Mouse (Mus musculus) limb, embryonic 14.5 days (tissue): ENCODE measurements around the gene Ctcfl. TPM values are rescaled to one million over a fixed set of nuclear protein-coding genes. Genes with fewer than 3 reads are reported as not detected.

Source experiments
- ATAC-seq: fragments of 200-750 bp; cut with Nextera tagmentation; 2 replicates; pipeline ENCODE4 v1.8.0; 2017; ENCODE audit warnings: low read depth, moderate number of reproducible peaks, moderate TSS enrichment; ENCODE audit not compliant: low FRiP score
- DNase-seq: peaks from one replicate; pipeline ENCODE4 v3.0.0-alpha.2; 2015; ENCODE audit warnings: low spot score
- H3K27ac ChIP-seq: fragments of 300-500 bp; sonication (generic); replicated peaks from 2 replicates; pipeline ENCODE4 v1.5.1; 2014; ENCODE audit warnings: low read depth, mild to moderate bottlenecking, low read length, moderate library complexity, mixed read lengths
- H3K27me3 ChIP-seq: fragments of 300-500 bp; sonication (generic); 2 replicates; pipeline ENCODE4 v1.6.1; 2014; ENCODE audit warnings: low read length, mixed read lengths; ENCODE audit not compliant: control insufficient read depth, insufficient read depth
- H3K36me3 ChIP-seq: fragments of 300-500 bp; sonication (generic); 2 replicates; pipeline ENCODE4 v1.6.1; 2014; ENCODE audit warnings: mild to moderate bottlenecking, low read length, moderate library complexity, mixed read lengths; ENCODE audit not compliant: control insufficient read depth, insufficient read depth
- H3K4me1 ChIP-seq: fragments of 300-500 bp; sonication (generic); 2 replicates; pipeline ENCODE4 v1.6.1; 2014; ENCODE audit warnings: antibody characterized with exemption, low read length, mixed read lengths; ENCODE audit not compliant: control insufficient read depth, insufficient read depth
- H3K4me2 ChIP-seq: fragments of 300-500 bp; sonication (generic); replicated peaks from 2 replicates; pipeline ENCODE4 v1.6.1; 2014; ENCODE audit warnings: low read depth, mild to moderate bottlenecking, low read length, moderate library complexity; ENCODE audit not compliant: severe bottlenecking
- H3K4me3 ChIP-seq: fragments of 300-500 bp; sonication (generic); replicated peaks from 2 replicates; pipeline ENCODE4 v1.5.1; 2014; ENCODE audit warnings: low read length
- H3K9ac ChIP-seq: fragments of 300-500 bp; sonication (generic); 2 replicates; pipeline ENCODE4 v1.6.1; 2014; ENCODE audit warnings: mild to moderate bottlenecking, low read depth, low read length, moderate library complexity; ENCODE audit not compliant: severe bottlenecking
- H3K9me3 ChIP-seq: fragments of 300-500 bp; sonication (generic); 2 replicates; pipeline ENCODE4 v1.6.1; 2016; ENCODE audit warnings: low read length; ENCODE audit not compliant: control insufficient read depth
- POLR2A ChIP-seq: fragments of 200-500 bp; IDR thresholded peaks from 2 replicates; pipeline ENCODE4 v1.8.0; 2012; ENCODE audit warnings: inconsistent platforms, mild to moderate bottlenecking, moderate library complexity, borderline replicate concordance; ENCODE audit not compliant: insufficient read depth, insufficient read length; ENCODE audit errors: extremely low read depth
- WGBS: fragments of 180-500 bp; shearing (Covaris S2); extraction: QIAGEN DNeasy Blood & Tissue Kit; methylation state at CpG from one replicate; pipeline ENCODE4 v1.1.7; 2014; 5-methylcytosine and 5-hydroxymethylcytosine counted together
- polyA plus RNA-seq, 2 experiments: library from polyadenylated mRNA; depleted of rRNA in 1 of 2; stranded (reverse) in 1 of 2; unstranded in 1 of 2; fragments of >200 nt; fragmentation: Nextera tagmentation in 1 of 2; extraction: Ambion mirVana in 1 of 2; gene quantifications; 2 replicates each; pipeline versions ENCODE4 v1.2.1 to v1.2.3; 2012 to 2014

The Ctcfl gene
- polyA plus RNA-seq, 2 experiments: not detected

DNA sequence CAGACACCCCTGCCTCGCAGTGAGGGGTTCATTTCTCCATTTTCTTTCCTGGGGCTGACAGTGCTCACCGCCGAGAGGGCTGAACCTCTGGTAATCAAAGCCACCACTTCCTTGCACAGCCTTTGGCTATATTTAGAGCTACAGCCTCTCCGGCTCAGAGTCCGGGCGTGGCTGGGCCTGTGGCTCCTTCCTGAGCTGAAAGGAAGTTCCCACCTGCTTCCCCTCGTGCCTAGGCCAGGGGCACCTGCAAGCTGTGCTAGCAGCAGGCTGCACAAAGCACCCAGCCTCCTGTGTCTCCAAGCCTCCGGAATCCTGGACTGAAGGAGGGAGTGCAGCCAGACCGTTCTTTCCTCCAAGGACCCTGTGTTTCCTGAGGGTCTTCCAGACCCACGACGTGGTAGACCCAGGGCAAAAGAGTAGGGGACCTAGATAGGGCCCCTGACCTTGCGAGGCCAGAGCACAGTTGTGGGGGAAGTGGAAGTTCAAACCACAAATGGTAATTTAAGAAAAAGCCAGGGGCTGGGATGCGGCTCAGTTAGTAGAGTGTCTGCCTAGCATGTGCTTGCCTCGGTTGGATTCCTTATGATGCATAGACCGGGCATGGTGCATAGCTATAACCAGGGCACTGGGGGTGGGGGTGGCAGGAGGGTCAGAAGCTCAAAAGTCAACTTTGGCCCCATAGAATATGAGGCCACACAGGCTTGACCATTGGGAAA, 72.6 kb downstream of the Ctcfl start:
- H3K27me3 ChIP-seq: no peaks in the 10 kb centered on the region
- H3K9me3 ChIP-seq: no peaks in the 10 kb centered on the region
- ATAC-seq (no peak), DNase-seq (no peak)
- no peaks in the 10 kb centered on the region for H3K36me3 ChIP-seq
- no peak for TF ChIP-seq POLR2A
- H3K4me2 ChIP-seq: no peak overlapping the region
- 0 out of 2 replicates have a peak, but pooled peaks cover 2% of the 10 kb centered on the region for H3K4me1 ChIP-seq
- H3K9ac ChIP-seq: no peak overlapping the region
- no peak overlapping the region for H3K27ac ChIP-seq
- no peak overlapping the region for H3K4me3 ChIP-seq
- 62% methylated on average over 15 of the region's 15 CpGs for WGBS

DNA sequence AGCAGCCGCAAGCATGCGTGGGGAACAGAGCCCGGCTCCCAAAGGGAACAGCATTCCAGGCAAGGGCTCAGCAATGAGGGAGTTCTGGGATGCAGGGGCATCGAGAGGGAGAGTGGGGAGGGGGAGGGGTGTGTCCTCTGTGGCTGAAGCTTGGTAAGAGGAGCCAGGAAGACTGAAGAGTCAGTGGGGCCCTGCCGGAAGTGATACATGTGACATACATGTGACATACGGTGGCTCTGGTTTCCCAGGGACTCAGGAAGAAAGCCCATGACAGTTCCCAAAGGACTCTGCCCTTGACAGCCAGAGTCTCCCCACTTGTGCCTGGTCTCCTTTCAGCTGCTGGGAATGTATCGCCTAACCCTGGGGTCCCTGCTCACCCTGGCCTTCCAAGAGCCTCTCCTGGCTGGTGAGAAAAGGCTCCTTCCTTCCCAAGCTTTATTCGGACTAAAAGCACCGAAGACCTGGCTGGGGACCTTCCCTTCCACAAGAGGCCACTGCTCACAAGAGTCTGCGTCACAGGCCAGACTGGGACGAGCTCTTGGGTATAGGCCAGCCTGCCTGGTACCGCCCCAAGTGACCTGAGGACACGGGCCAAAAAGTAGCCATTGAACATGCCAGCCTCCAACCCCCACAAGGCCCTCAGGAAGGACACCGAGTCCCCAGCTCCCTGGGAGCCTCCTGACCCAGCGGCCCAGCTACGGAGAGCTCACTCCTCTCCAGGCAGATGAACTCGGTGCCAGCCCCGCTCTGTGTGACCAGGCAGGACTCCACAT, 74.9 kb downstream of the Ctcfl start:
- TF ChIP-seq POLR2A: no peak
- H3K36me3 ChIP-seq: no peaks in the 10 kb centered on the region
- no peak overlapping the region for H3K27ac ChIP-seq
- WGBS: 72% methylated on average over 18 of the region's 18 CpGs
- H3K4me3 ChIP-seq: no peak overlapping the region
- ATAC-seq (no peak), DNase-seq (no peak)
- H3K9ac ChIP-seq: no peak overlapping the region
- H3K27me3 ChIP-seq: no peaks in the 10 kb centered on the region
- H3K9me3 ChIP-seq: no peaks in the 10 kb centered on the region
- H3K4me1 ChIP-seq: no peaks in the 10 kb centered on the region
- H3K4me2 ChIP-seq: no peak overlapping the region

Other genes starting within 250 kb of the Ctcfl start
- 41.9 and 52.2 TPM in 2 replicates for gene Bmp7, start 179.2 kb downstream of the Ctcfl start, polyA plus RNA-seq (2012; rRNA removed)
- 28.6 and 33.4 TPM in 2 replicates for gene Bmp7, start 179.2 kb downstream of the Ctcfl start, polyA plus RNA-seq (2014; fragmentation: Nextera tagmentation; extraction: Ambion mirVana)
- 3.2 TPM in 2 replicates for gene Spo11, start 141.8 kb downstream of the Ctcfl start, polyA plus RNA-seq (2012; rRNA removed)
- 2.2 and 2.5 TPM in 2 replicates for gene Spo11, start 141.8 kb downstream of the Ctcfl start, polyA plus RNA-seq (2014; fragmentation: Nextera tagmentation; extraction: Ambion mirVana)
- 123 and 129 TPM in 2 replicates for gene Rae1, start 119.4 kb downstream of the Ctcfl start, polyA plus RNA-seq (2012; rRNA removed)
- gene Rae1, start 119.4 kb downstream of the Ctcfl start, polyA plus RNA-seq (2014; fragmentation: Nextera tagmentation; extraction: Ambion mirVana): 130 TPM in 2 replicates
- 63.5 and 99.1 TPM in 2 replicates for gene Rbm38, start 99.0 kb downstream of the Ctcfl start, polyA plus RNA-seq (2012; rRNA removed)
- 31.0 and 32.3 TPM in 2 replicates for gene Rbm38, start 99.0 kb downstream of the Ctcfl start, polyA plus RNA-seq (2014; fragmentation: Nextera tagmentation; extraction: Ambion mirVana)
- gene Pck1, start 33.5 kb upstream of the Ctcfl start, polyA plus RNA-seq (2012; rRNA removed): 0.03 and 0.04 TPM in 2 replicates
- not detected in 2 replicates for gene Pck1, start 33.5 kb upstream of the Ctcfl start, polyA plus RNA-seq (2014; fragmentation: Nextera tagmentation; extraction: Ambion mirVana)
- 0.60 and 0.69 TPM in 2 replicates for gene Zbp1, start 99.4 kb upstream of the Ctcfl start, polyA plus RNA-seq (2012; rRNA removed)
- gene Zbp1, start 99.4 kb upstream of the Ctcfl start, polyA plus RNA-seq (2014; fragmentation: Nextera tagmentation; extraction: Ambion mirVana): 0.33 and 0.65 TPM in 2 replicates
- gene Pmepa1, start 157.0 kb upstream of the Ctcfl start, polyA plus RNA-seq (2012; rRNA removed): 41.0 and 62.3 TPM in 2 replicates
- 10.2 and 11.6 TPM in 2 replicates for gene Pmepa1, start 157.0 kb upstream of the Ctcfl start, polyA plus RNA-seq (2014; fragmentation: Nextera tagmentation; extraction: Ambion mirVana)